Mouse (Mus musculus) skeletal muscle tissue, postnatal 0 days (tissue): Measurements from ENCODE around the gene Cars2. TPM values are rescaled to one million over a fixed set of nuclear protein-coding genes. Genes with fewer than 3 reads are reported as not detected.

Source experiments
- polyA plus RNA-seq: library from polyadenylated mRNA; unstranded; fragments of >200 nt; fragmentation: Nextera tagmentation; extraction: Ambion mirVana; gene quantifications from 2 replicates; pipeline ENCODE4 v1.2.1, GENCODE M21; 2015

The Cars2 gene
- polyA plus RNA-seq: 13.3 and 14.0 TPM in 2 replicates

GRCm38 (mm10) chr8:11550281-11550948 lies at the start of gene Cars2:
Gene Cars2 (minus strand): TSS chr8:11550783.

DNA sequence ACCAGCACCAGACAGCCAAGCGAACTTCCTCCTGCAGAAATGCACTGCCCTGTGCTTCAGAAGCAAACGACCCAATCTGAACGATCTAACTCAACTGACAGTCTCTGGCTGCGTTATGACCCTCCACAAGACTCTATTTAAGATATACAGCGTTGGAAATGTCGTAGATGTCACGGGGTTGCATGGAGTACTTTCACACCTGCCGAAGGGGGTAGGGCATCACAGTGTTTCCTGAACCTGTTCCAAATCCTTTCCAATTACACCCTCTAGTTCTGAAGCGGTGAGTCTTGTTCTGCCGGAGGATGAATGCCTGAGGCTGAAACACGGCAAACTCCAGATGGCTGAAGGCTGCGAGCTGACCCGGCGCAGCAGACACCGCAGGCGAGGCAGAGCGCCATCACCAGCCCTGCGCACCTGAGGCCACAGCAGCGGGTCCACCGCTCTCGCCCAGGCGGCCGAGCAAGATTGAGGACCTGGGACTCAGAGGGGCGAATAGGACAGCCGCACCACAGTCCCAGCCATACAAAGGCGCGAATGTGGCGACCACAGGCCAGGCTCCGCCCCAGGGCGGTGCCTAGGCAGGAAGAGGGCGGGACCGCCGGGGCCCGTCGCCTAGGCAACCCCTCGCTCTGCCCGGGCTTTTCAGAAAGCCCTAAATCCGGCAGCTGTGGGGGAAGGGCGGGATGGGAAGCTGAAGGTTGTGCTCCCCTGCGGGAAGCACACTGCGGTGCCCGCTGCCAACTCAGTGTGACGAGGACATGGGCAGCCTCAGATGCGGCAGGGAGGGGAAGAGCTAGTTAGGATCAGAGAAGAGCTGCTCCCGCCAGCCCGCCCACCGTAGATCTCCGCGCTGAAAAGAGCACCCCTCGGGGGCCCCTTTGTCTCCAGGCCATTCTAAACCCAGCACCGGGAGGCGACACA lies 4.5 kb upstream of the Cars2 start, which contains the start of gene Ing1:
Ing1 (plus strand) TSS at position 773 of the 921 bp plus-strand sequence.

DNA sequence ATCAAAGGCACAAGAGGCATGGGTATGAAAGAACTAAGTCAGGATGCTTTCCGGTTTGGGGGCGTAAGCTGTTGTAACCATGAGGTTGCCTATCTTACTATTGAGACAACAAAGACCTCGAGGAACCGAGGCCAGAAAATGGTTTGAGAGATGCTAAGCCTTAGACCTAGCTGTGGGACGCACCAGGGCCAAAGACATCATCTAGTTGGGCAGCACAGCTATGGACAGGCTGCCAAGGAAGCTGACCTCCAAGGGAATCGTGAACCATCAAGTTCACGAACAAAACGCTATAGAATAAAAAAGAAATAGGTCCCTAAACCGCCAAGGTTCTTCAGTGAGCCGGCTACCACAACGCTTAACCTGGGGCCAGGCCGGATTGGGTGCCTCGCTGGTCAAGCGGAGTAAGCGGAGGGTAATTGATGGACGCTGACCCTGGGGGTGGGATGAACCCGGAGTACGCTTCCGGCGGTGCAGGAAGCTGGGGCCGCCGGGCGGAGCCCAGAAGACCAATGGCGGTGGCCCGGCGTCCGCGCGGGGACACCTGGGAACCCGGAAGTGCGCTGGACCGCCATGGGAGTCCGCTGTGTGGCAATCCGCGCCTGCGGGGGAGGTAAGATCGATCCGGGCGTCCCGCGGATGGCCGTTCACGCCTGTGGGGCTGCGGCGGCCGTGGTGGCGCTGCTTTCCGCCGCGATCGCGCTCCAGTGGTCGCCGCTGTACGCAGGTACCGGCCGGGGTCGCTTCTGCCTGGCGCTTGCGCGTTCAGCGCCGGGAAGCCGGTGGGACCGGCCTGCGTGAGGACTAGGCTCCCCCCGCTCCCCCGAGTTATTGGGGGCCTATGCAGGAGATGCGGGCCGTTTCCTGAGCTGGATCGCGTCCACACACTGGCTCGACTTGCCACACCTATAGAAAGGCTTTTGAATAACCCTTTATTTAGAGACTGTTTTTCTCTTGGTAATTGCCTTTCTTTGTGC lies 53.3 kb downstream of the Cars2 start, which contains the start of gene Naxd:
Naxd (plus strand) TSS at position 490 of the 974 bp plus-strand sequence.

DNA sequence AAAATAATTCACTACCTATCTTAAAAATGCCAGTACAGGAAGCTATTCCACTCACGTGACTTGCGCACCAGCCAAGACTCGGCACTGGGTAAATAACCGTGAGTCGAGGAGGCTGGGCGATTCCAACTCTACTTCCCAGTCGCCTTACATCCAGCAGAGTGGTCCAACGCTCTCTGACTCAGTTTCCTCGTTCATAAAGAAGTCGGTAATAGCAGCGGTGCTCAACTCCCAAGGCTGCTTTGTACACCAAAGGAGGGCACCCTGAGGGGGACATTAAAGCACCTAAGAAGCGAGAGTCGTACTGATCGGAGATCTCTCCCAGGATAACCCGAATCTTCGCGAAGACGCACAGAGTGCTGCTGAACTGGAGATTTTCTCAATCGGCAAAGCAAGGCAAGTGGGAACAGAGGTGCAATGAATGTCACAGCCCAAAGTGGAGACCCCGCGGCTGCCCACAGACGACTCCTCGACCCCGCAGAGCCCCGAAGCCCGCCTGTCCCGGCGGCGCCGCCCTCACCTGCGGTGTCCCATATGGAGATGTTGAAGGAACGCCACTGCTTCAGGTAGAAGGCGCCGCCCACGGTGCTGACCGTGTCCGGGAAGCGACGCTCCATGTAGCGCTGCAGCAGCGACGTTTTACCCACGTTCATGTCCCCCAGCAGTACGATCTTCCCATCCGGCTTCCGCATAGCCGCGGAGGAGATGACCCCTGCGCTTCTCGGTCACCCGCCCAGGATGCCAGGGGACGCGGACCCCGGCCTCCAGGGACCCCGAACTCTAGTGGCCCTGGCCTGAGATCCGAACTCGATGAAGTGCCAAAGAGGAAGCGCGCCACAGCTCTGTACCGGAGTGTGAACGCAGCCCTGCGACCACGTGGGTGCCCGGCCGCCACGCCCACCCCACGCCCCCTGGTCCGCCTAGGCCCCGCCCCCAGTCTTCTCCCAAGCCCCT lies 72.5 kb downstream of the Cars2 start, which contains the start of gene Rab20:
Rab20 (minus strand) TSS at position 900 of the 951 bp plus-strand sequence.

Other genes with a start within 250 kb of the Cars2 start
- gene Col4a2, start 238.0 kb downstream of the Cars2 start, polyA plus RNA-seq: 93.5 and 103 TPM in 2 replicates
- gene Col4a1, start 238.0 kb downstream of the Cars2 start, polyA plus RNA-seq: 209 and 217 TPM in 2 replicates
- gene Rab20, start 72.1 kb downstream of the Cars2 start, polyA plus RNA-seq: 0.97 and 1.1 TPM in 2 replicates
- 51.1 and 60.7 TPM in 2 replicates for gene Naxd, start 53.3 kb downstream of the Cars2 start, polyA plus RNA-seq
- gene Ing1, start 4.8 kb upstream of the Cars2 start, polyA plus RNA-seq: 18.9 and 22.0 TPM in 2 replicates
- gene Ankrd10, start 85.0 kb upstream of the Cars2 start, polyA plus RNA-seq: 59.1 and 64.3 TPM in 2 replicates
- 0.45 TPM in 1 of 2 replicates, not detected in the other for gene 1700016D06Rik, start 150.3 kb upstream of the Cars2 start, polyA plus RNA-seq
- 28.9 and 31.4 TPM in 2 replicates for gene Arhgef7, start 176.9 kb upstream of the Cars2 start, polyA plus RNA-seq